Mouse (Mus musculus) embryo, embryonic 10 days (tissue): ENCODE data around the gene Olfr457.
"Not testable (repeated sequence)": the region's sequence is repeated elsewhere in the genome, so short reads cannot be mapped to it uniquely, and the experiment has no call there.

ENCODE experiments used
- DNase-seq: peaks from one replicate; pipeline ENCODE4 v3.0.0-alpha.2; 2015; ENCODE audit warnings: low spot score

Olfr457 gene

DNA sequence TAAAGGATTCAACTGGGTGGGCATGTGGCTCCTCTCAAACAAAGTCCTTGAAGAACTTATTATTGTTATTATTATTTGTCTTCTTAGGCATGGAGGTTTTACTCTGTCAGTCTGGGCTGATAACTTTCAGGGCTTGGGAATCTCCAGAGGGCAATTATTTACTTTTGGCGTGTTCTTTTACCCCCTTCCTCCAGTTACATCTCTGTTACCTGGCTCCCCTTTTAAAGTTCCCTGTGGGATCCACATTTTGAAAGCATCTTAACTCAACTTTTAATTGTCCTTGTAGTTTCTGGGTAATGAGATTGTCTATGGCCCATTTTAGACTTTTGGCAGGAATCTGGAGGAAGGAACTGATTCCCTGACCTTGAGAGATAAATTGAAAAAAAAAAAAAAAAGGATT, at the start of gene Olfr457:
Gene Olfr457, minus strand, starts transcription at position 101 of the 400 bp plus-strand sequence.
- DNase-seq, result no peak

GRCm38 (mm10) chr6:42513461-42513860, 37.3 kb upstream of the Olfr457 start:
- DNase-seq, result no peak

- no peak for DNase-seq
Observed at GRCm38 (mm10) chr6:42509311-42509710, 33.2 kb upstream of the Olfr457 start.

GRCm38 (mm10) chr6:42503478-42503877, 27.3 kb upstream of the Olfr457 start:
- DNase-seq, result no peak

DNA sequence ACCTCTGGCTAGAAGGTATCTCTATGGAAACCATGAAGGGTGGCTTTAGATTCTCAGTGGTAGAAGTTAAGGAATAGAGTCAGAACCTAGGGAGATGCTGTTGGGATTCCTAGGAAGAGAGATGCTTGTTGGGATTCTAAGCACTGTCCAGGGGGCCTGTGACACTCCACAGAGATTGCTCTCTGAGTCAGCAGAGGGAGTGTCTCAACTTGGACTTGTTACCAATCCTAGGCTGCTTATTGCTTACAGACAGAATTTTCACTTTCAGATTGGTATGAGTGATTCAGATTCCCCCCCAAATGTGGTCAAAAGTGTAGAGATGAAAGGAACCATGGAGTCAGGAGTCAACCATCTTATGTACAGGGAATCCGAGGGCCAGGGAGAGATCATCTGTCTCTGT, 13.6 kb upstream of the Olfr457 start:
- no peak for DNase-seq

DNA sequence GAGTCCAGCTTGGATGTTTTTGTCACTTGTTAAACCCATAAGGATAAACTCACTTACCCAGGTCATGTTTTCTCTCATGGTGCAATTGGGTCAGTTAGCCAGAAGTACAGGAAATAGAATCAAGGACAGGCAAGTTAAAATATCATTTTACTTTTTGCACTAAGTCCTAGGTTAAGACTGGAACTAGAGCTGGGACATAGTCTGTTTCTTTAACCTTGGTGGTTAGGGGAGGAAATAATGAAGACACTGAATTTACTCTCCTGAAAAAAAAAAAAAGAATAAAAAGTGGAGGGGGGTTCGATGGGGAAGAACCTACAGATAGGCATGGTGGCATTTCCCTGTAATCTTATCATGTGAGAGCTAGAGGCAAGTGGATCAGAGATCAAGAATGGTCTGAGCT, 11.0 kb upstream of the Olfr457 start, which contains the start of gene Olfr456:
Gene Olfr456, minus strand, starts transcription at position 101 of the 400 bp plus-strand sequence.
- DNase-seq, result no peak

GRCm38 (mm10) chr6:42484633-42485032, 8.5 kb upstream of the Olfr457 start:
- DNase-seq, result no peak

GRCm38 (mm10) chr6:42471298-42471697, 4.8 kb downstream of the Olfr457 start:
- DNase-seq, result not testable (repeated sequence)

- DNase-seq, result no peak
Observed at GRCm38 (mm10) chr6:42470542-42470941, 5.6 kb downstream of the Olfr457 start.

- DNase-seq, result no peak
Observed at GRCm38 (mm10) chr6:42465096-42465495, 11.0 kb downstream of the Olfr457 start, which contains the start of gene Olfr458. TSS of gene Olfr458 (minus strand) at chr6:42465196.

- DNase-seq, result no peak
Observed at GRCm38 (mm10) chr6:42447381-42447780, 28.8 kb downstream of the Olfr457 start.

DNA sequence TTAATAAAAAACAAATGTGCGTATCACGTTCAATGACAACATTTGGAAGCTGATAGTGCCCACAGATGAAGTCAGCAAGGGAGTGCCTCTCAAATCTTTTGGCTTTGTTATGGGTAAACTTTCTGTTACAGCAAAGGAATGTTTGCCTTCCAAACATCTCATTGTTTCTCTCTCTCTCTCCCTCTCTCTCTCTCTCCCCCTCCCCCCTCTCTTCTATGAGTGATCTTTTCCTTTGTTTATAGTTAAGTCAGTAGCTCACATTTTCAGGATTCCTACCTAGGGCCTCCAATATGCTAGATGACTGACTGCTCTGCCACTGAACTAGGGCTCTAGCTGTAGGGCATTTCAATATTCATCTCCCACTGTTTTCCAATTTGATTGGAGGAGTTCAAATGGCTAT, 31.6 kb downstream of the Olfr457 start:
- no peak for DNase-seq

DNA sequence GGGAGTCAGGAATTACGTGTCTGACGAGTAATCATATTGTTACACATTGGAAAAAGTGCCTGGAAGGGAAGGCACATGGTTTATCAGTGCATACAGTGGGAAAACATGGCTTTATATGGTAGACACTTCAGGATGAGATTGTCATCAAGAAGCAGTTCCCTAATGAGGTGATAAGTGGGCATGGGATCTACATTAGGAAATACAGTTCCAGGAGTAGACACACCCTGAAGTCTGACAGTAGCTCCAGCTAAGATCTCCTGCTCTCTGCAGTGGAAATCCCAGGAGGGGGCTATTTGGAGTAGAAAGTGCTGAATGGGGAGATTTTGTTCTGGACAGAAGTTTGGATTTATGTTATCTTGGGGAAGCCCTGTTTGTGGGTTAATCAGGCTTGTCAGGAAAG, 34.7 kb downstream of the Olfr457 start:
- DNase-seq, result no peak

- no peak for DNase-seq
Observed at GRCm38 (mm10) chr6:42435490-42435889, 40.6 kb downstream of the Olfr457 start.

- DNase-seq, result no peak
Observed at GRCm38 (mm10) chr6:42434446-42434845, 41.7 kb downstream of the Olfr457 start, which contains the start of gene Tas2r126. TSS of gene Tas2r126 (plus strand) at chr6:42434535.

- no peak for DNase-seq
Observed at GRCm38 (mm10) chr6:42433554-42433953, 42.6 kb downstream of the Olfr457 start.

DNA sequence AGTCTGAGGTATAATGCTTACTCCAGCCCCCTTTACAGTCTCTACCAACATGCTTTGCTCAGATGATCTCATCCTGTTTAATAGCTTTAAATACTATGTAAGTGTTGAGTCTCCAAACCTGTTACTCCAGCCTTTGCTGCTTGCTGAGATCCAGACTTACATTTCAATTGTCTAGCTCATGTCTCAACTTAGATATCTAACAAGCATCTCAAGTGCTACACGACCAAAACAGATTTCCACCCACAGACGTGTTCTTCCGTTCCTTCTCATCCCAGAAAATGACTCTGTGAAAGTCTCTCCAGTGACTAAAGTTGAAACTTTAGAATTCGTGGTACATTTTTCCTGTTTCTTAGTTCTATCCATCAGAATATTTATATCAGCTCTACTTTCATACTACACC, 49.8 kb downstream of the Olfr457 start:
- DNase-seq, result no peak

DNA sequence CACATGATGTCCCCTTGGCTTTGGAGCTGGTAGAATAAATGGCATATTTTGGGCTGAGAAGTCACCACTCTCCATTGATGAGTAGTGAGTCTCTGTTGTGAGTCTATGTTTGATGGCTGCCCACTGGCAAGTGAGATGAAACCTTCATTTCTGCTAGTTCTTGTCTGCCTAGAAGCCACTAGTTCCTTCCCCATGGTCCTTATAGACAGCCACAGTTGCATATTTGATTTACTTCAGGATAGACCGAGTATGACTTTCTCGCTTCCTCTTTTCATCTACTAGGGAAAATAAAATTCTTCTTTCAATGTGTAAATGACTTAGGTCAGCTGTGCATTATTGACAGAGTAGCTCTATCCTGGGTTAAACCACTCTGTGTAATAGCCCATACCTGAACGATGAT, 51.7 kb downstream of the Olfr457 start:
- DNase-seq, result no peak

DNA sequence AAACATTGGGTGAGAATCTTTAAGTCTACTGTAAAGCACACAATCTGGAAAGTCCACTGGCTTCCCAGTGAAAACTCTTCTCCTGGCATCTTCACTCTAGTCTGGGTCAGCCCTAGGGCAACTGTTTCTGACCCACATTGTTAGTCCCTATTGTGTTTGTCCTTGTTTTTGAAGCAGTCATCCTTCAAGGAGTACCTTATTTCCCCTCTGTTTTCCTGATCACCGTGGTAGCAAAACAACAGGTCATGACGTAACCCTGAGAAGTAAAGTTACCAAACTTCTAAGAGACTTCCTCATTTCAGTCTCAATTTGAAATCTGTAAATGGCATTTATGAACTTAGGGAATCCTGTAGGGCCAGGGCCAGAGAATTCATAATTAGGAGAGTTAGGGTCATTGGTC, 54.7 kb downstream of the Olfr457 start:
- DNase-seq, result no peak

DNA sequence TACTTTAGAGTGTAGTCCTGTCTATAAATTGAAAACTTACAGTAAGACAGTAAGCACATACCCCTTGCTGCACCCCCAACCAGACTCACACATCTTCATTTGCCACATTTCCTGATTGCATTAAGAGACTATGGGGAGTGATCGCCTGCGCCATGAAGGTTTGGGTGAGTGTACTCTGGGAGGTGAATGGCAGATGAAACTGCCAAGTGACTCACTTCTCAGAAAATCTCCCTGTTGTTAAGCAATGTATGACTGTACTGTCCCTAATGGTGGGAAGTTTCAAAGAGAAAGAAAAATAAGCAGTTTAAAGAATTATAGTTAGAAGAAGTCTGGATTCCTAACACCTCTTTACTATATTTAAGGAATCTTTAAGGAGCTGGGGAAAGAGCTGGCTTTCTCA, 56.7 kb downstream of the Olfr457 start:
- no peak for DNase-seq
